15 mouse cellular contexts compared by ENCODE assay signal in the genomic region with DNA sequence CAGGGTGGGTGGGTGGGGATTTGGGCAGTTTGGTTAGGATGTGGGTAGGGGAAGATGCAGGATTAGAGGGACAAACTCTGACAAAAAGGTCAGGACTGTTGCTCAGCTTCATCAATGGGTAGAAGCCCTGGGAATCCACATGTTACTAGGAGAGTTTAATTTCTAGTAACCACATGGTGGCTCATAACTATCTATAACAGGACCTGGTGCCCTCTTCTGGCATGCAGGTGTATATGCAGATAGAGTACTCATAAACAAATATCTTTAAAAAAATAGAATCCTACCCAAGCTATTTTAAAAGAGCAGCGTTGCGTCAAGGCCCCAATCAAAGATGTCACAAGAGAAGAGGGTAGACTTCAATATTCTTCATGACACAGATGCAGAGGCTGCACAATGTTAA.
A peak's percentile ranks its signal among the peaks of the same experiment; 100 is the strongest.
DNase-seq lines count a peak whose midpoint lies in the region; TF ChIP-seq lines count a peak whose summit lies in the region.
"Had no signal": no experiment of that assay in that cellular context is flagged by ENCODE, and none has a peak within 500 bp of the region (broad histone marks: within the 10 kb centered on the region; RNA-seq: fewer than 3 reads in every experiment).

No protein-coding gene starts in this region.

- no peak overlapping the region for H3K4me2 ChIP-seq in CH12.LX (ENCODE audit: insufficient read depth, low read depth, poor library complexity, severe bottlenecking)
- H3K4me2 ChIP-seq: heart, embryonic 12.5 days; hindbrain, embryonic 12.5 days; limb, embryonic 15.5 days; neural tube, embryonic 15.5 days had no signal

- dilution Hi-C loops in CH12.LX (cut with MboI; ENCODE audit: extremely low pct_ligation_motif_present, extremely low pct_unique_long_range_greater_than_20kb, low sequenced_read_pairs): no loop called here

- no peak overlapping the region for H3K27ac ChIP-seq in heart, adult 2 months
- no peak overlapping the region for H3K27ac ChIP-seq in liver, adult 2 months (replicated peaks; ENCODE audit: insufficient read depth, low read depth, low read length)
- no peak overlapping the region for H3K27ac ChIP-seq in CH12.LX (ENCODE audit: insufficient read depth, low read depth)
- H3K27ac ChIP-seq: hindbrain, embryonic 12.5 days; limb, embryonic 15.5 days; macrophage; neural tube, embryonic 15.5 days had no signal

- H3K9ac ChIP-seq in heart, adult 2 months (ENCODE audit: low read depth, low read length): no peak overlapping the region
- H3K9ac ChIP-seq in liver, adult 2 months (ENCODE audit: low read depth, low read length): no peak overlapping the region
- no peak overlapping the region for H3K9ac ChIP-seq in CH12.LX (ENCODE audit: insufficient read depth, low read depth)
- H3K9ac ChIP-seq: heart, embryonic 12.5 days; hindbrain, embryonic 12.5 days; limb, embryonic 15.5 days; neural tube, embryonic 15.5 days had no signal

- H3K4me1 ChIP-seq in heart, adult 2 months (ENCODE audit: control insufficient read depth, insufficient read depth, low read length): no peaks in the 10 kb centered on the region
- no peaks in the 10 kb centered on the region; the same call in 1 of the 2 replicates for H3K4me1 ChIP-seq in liver, adult 2 months (ENCODE audit: control insufficient read depth, insufficient read depth, low read length)
- H3K4me1 ChIP-seq in CH12.LX (ENCODE audit: control insufficient read depth in 1 of 2, insufficient read depth in 2 of 2): peaks cover 8 to 27% of the 10 kb centered on the region in 2 experiments; a peak in 3 of 4 replicates
- H3K4me1 ChIP-seq: heart, embryonic 12.5 days; hindbrain, embryonic 12.5 days; limb, embryonic 15.5 days; neural tube, embryonic 15.5 days had no signal

- WGBS in heart, adult 2 months: 83% methylated on average over 2 of the region's 2 CpGs
- 85% methylated on average over 2 of the region's 2 CpGs for WGBS in liver, adult 2 months

- no peak for TF ChIP-seq POLR2A in heart, adult 2 months (IDR thresholded peaks at IDR 0.05; ENCODE audit: insufficient read depth, low read depth, low read length)
- no peak for TF ChIP-seq POLR2A in liver, adult 2 months (IDR thresholded peaks at IDR 0.05; ENCODE audit: extremely low read depth, insufficient read depth, low read length)
- TF ChIP-seq POLR2A in CH12.LX (IDR thresholded peaks at IDR 0.05; ENCODE audit: low read depth, low read length): no peak

- H3K36me3 ChIP-seq in heart, adult 2 months (ENCODE audit: control insufficient read depth, insufficient read depth, low read length): no peaks in the 10 kb centered on the region
- H3K36me3 ChIP-seq in liver, adult 2 months (ENCODE audit: control insufficient read depth, insufficient read depth, low read length): no peaks in the 10 kb centered on the region
- peaks cover 2 to 6% of the 10 kb centered on the region in 2 experiments for H3K36me3 ChIP-seq in CH12.LX (replicated peaks in 1 of 2; ENCODE audit: control insufficient read depth in 1 of 2, insufficient read depth in 1 of 2, low read length in 1 of 2)
- H3K36me3 ChIP-seq: heart, embryonic 12.5 days; hindbrain, embryonic 12.5 days; limb, embryonic 15.5 days; neural tube, embryonic 15.5 days had no signal

- H3K79me2 ChIP-seq in heart, adult 2 months (replicated peaks; ENCODE audit: control insufficient read depth, insufficient read depth, low read length): no peaks in the 10 kb centered on the region
- no peaks in the 10 kb centered on the region for H3K79me2 ChIP-seq in liver, adult 2 months (ENCODE audit: control insufficient read depth, insufficient read depth, low read length)
- no peaks in the 10 kb centered on the region for H3K79me2 ChIP-seq in CH12.LX (replicated peaks; ENCODE audit: control insufficient read depth, extremely low read depth, insufficient read depth, poor library complexity, severe bottlenecking)

- peak; percentile 63 for TF ChIP-seq CTCF in heart, adult 2 months (IDR thresholded peaks at IDR 0.05)
- no peak for TF ChIP-seq CTCF in liver, adult 2 months (IDR thresholded peaks at IDR 0.05; ENCODE audit: low read depth, low read length)
- peak; percentile 25 to 94; a peak in 2 of 4 replicates for TF ChIP-seq CTCF in CH12.LX (conservative IDR thresholded peaks at IDR 0.05 in 1 of 2, IDR thresholded peaks at IDR 0.05 in 1 of 2; ENCODE audit: low read depth in 2 of 2, low read length in 2 of 2)

- no peak for TF ChIP-seq EP300 in heart, adult 2 months (IDR thresholded peaks at IDR 0.05; ENCODE audit: insufficient read depth, low read depth, low read length)
- TF ChIP-seq EP300 in CH12.LX (IDR thresholded peaks at IDR 0.05; ENCODE audit: low read length): no peak

- intact Hi-C loops in heart, adult 2 months (cut with DNase I): no loop called here
- intact Hi-C loops in heart, postnatal 10 days (cut with DNase I): no loop called here

- DNase-seq in heart, adult 2 months: no peak
- no peak for DNase-seq in heart, postnatal 10 days
- peak; percentile 5 for DNase-seq in liver, adult 2 months (ENCODE audit: extremely low read depth, low read depth, low spot score)
- DNase-seq in liver: no peak
- DNase-seq in 3T3-L1 (ENCODE audit: low read depth, low spot score): peak; percentile 32
- DNase-seq in CH12.LX (ENCODE audit: extremely low read depth): peak; percentile 66
- no peak for DNase-seq in yolk sac, embryonic 10.5 days (ENCODE audit: low spot score)
- DNase-seq in retina, postnatal 1 day: no peak
- DNase-seq: cerebellum, adult 8-10 months; kidney, postnatal 14 days had no signal

- H3K4me3 ChIP-seq in heart, adult 2 months: no peak overlapping the region
- H3K4me3 ChIP-seq in liver, adult 2 months (ENCODE audit: insufficient read depth, low read depth, low read length): no peak overlapping the region
- H3K4me3 ChIP-seq in CH12.LX (replicated peaks in 1 of 3; ENCODE audit: low read depth in 2 of 3, low read length in 2 of 3, poor library complexity in 1 of 3): no peak overlapping the region
- H3K4me3 ChIP-seq: heart, embryonic 12.5 days; hindbrain, embryonic 12.5 days; limb, embryonic 15.5 days; neural tube, embryonic 15.5 days had no signal

- H3K27me3 ChIP-seq in heart, adult 2 months (ENCODE audit: control insufficient read depth, insufficient read depth, low read length): no peaks in the 10 kb centered on the region
- no peaks in the 10 kb centered on the region for H3K27me3 ChIP-seq in liver, adult 2 months (ENCODE audit: control insufficient read depth, insufficient read depth, low read length)
- H3K27me3 ChIP-seq in CH12.LX (replicated peaks): no peaks in the 10 kb centered on the region
- H3K27me3 ChIP-seq: heart, embryonic 12.5 days; hindbrain, embryonic 12.5 days; limb, embryonic 15.5 days; neural tube, embryonic 15.5 days had no signal

- in situ Hi-C loops in CH12.LX (cut with MboI; ENCODE audit: low pct_ligation_motif_present, low pct_unique_long_range_greater_than_20kb, low sequenced_read_pairs): no loop called here

- TF ChIP-seq RAD21 in CH12.LX (IDR thresholded peaks at IDR 0.05; ENCODE audit: low read depth, low read length): peak; percentile 51

- H3K9me3 ChIP-seq in CH12.LX (replicated peaks; ENCODE audit: low read length): no peaks in the 10 kb centered on the region
- H3K9me3 ChIP-seq: heart, embryonic 12.5 days; hindbrain, embryonic 12.5 days; limb, embryonic 15.5 days; neural tube, embryonic 15.5 days had no signal

TF ChIP-seq in CH12.LX, 34 proteins besides CTCF, POLR2A, EP300 and RAD21 (continues in another document):
- TF ChIP-seq MAFK (IDR thresholded peaks at IDR 0.05; ENCODE audit: insufficient replicate concordance, low read length): no peak
- TF ChIP-seq NELFE (IDR thresholded peaks at IDR 0.05; ENCODE audit: low read depth, low read length): no peak
- 0 out of 2 replicates have a peak, but pooled peaks have one; percentile 24 for TF ChIP-seq JUND (conservative IDR thresholded peaks at IDR 0.05; ENCODE audit: low read depth, low read length)
- TF ChIP-seq MXI1 (IDR thresholded peaks at IDR 0.05; ENCODE audit: low read depth, low read length): no peak
- TF ChIP-seq MAZ (IDR thresholded peaks at IDR 0.05; ENCODE audit: low read depth, low read length): no peak
- TF ChIP-seq PAX5 (IDR thresholded peaks at IDR 0.05; ENCODE audit: low read length): no peak
- no peak for TF ChIP-seq TBP (conservative IDR thresholded peaks at IDR 0.05; ENCODE audit: low read depth, low read length)
- no peak for TF ChIP-seq ETS1 (conservative IDR thresholded peaks at IDR 0.05; ENCODE audit: low read depth, low read length)
- TF ChIP-seq UBTF (IDR thresholded peaks at IDR 0.05; ENCODE audit: low read depth, low read length): no peak
- TF ChIP-seq CHD2 (IDR thresholded peaks at IDR 0.05; ENCODE audit: low read length): no peak
- peak; percentile 97 for TF ChIP-seq MYC (IDR thresholded peaks at IDR 0.05; ENCODE audit: low read depth, low read length)
- no peak for TF ChIP-seq JUN (IDR thresholded peaks at IDR 0.05; ENCODE audit: insufficient read depth, low read depth, low read length)
- TF ChIP-seq MAX (IDR thresholded peaks at IDR 0.05; ENCODE audit: low read length): peak; percentile 83
- peak; percentile 79 for TF ChIP-seq SMC3 (IDR thresholded peaks at IDR 0.05; ENCODE audit: low read depth, low read length)
- TF ChIP-seq CHD1 (IDR thresholded peaks at IDR 0.05; ENCODE audit: low read depth, low read length): no peak
- TF ChIP-seq ZNF384 (IDR thresholded peaks at IDR 0.05; ENCODE audit: low read depth, low read length): peak; percentile 78
- no peak for TF ChIP-seq TCF12 (IDR thresholded peaks at IDR 0.05; ENCODE audit: low read depth, low read length)
- TF ChIP-seq GABPA (IDR thresholded peaks at IDR 0.05; ENCODE audit: insufficient replicate concordance, low read depth, low read length): no peak
- TF ChIP-seq SIN3A (IDR thresholded peaks at IDR 0.05; ENCODE audit: low read length): no peak
- no peak for TF ChIP-seq MEF2A (IDR thresholded peaks at IDR 0.05; ENCODE audit: borderline replicate concordance, low read depth, low read length)
- no peak for TF ChIP-seq ELF1 (IDR thresholded peaks at IDR 0.05; ENCODE audit: low read depth, low read length)
- TF ChIP-seq ZKSCAN1 (IDR thresholded peaks at IDR 0.05; ENCODE audit: borderline replicate concordance, low read depth, low read length): no peak
- no peak; the same call in 1 of the 2 replicates for TF ChIP-seq ZC3H11A (IDR thresholded peaks at IDR 0.05; ENCODE audit: low read depth, low read length)
- TF ChIP-seq BHLHE40 (IDR thresholded peaks at IDR 0.05; ENCODE audit: low read depth, low read length): no peak
- TF ChIP-seq NRF1 (IDR thresholded peaks at IDR 0.05; ENCODE audit: low read depth, low read length): no peak
- TF ChIP-seq KAT2A (IDR thresholded peaks at IDR 0.05; ENCODE audit: insufficient replicate concordance, low read length): no peak
- no peak for TF ChIP-seq RCOR1 (conservative IDR thresholded peaks at IDR 0.05; ENCODE audit: low read depth, low read length)
- TF ChIP-seq E2F4 (IDR thresholded peaks at IDR 0.05; ENCODE audit: insufficient replicate concordance, low read depth, low read length): no peak
- TF ChIP-seq HCFC1 (IDR thresholded peaks at IDR 0.05; ENCODE audit: low read depth, low read length): 0 out of 2 replicates have a peak, but pooled peaks have one; percentile 30

Comparison
In these comparisons a context has a peak if more than half of its experiments do, and no peak if none do; other contexts are left out.
1. DNase-seq: peak in liver, adult 2 months (single experiment), 3T3-L1 (single experiment) and CH12.LX (single experiment); none in heart, adult 2 months (0 of 2), heart, postnatal 10 days (0 of 2), liver (single experiment), yolk sac, embryonic 10.5 days (single experiment) and retina, postnatal 1 day (single experiment).